Mouse (Mus musculus): ENCODE results near the gene Odf3.

The Odf3 gene

GRCm38 (mm10) chr7:140847755-140848580, at the start of gene Odf3:
TSS of gene Odf3 (plus strand) at chr7:140847805.
- DNase-seq: no peak

- no peak for DNase-seq
These were observed 49.4 kb upstream of the Odf3 start for GRCm38 (mm10) chr7:140798212-140798611.

- DNase-seq: no peak
These were observed 45.0 kb upstream of the Odf3 start for GRCm38 (mm10) chr7:140802629-140803028.

GRCm38 (mm10) chr7:140805704-140806103, 41.9 kb upstream of the Odf3 start:
- DNase-seq: peak; percentile 68

GRCm38 (mm10) chr7:140810496-140810895, 37.1 kb upstream of the Odf3 start:
- peak; percentile 30 for DNase-seq

- no peak for DNase-seq
These were observed 35.9 kb upstream of the Odf3 start for GRCm38 (mm10) chr7:140811714-140812113.

GRCm38 (mm10) chr7:140812850-140813249, 34.8 kb upstream of the Odf3 start:
- no peak for DNase-seq

- DNase-seq: no peak
These were observed 27.4 kb upstream of the Odf3 start for GRCm38 (mm10) chr7:140820173-140820572.

GRCm38 (mm10) chr7:140821305-140821652, 26.3 kb upstream of the Odf3 start:
- no peak for DNase-seq

- DNase-seq: no peak
These were observed 25.8 kb upstream of the Odf3 start, which contains the start of gene Zfp941 for GRCm38 (mm10) chr7:140821653-140822329. TSS of gene Zfp941 (minus strand) at chr7:140822178.

- no peak for DNase-seq
These were observed 24.9 kb upstream of the Odf3 start for GRCm38 (mm10) chr7:140822731-140823130.

- no peak for DNase-seq
These were observed 19.3 kb upstream of the Odf3 start for GRCm38 (mm10) chr7:140828171-140828881.

GRCm38 (mm10) chr7:140831447-140831846, 16.2 kb upstream of the Odf3 start:
- DNase-seq: no peak

GRCm38 (mm10) chr7:140833341-140833740, 14.3 kb upstream of the Odf3 start:
- no peak for DNase-seq

- DNase-seq: no peak
These were observed 12.4 kb upstream of the Odf3 start, which contains the start of gene Urah for GRCm38 (mm10) chr7:140834968-140835757. TSS of gene Urah (plus strand) at chr7:140835018.

- no peak for DNase-seq
These were observed 11.9 kb upstream of the Odf3 start for GRCm38 (mm10) chr7:140835758-140836087.

GRCm38 (mm10) chr7:140836243-140837115, 11.1 kb upstream of the Odf3 start:
- DNase-seq: no peak

GRCm38 (mm10) chr7:140839556-140839955, 8.0 kb upstream of the Odf3 start:
- DNase-seq: no peak

- DNase-seq: no peak
These were observed 6.6 kb upstream of the Odf3 start for GRCm38 (mm10) chr7:140840750-140841735.

GRCm38 (mm10) chr7:140843806-140844205, 3.8 kb upstream of the Odf3 start:
- no peak for DNase-seq
